Mouse (Mus musculus) stomach, adult 2 months (tissue): Measurements from ENCODE around the gene Prl4a1. TPM values are rescaled to one million over a fixed set of nuclear protein-coding genes. Genes with fewer than 3 reads are reported as not detected.

ENCODE experiments used
- polyA plus RNA-seq: library from polyadenylated mRNA; depleted of rRNA; stranded (reverse); fragments of >200 nt; gene quantifications from 2 replicates; pipeline ENCODE4 v1.2.3, GENCODE M21; 2012; rRNA removed

Gene Prl4a1
- not detected in 2 replicates for polyA plus RNA-seq

DNA sequence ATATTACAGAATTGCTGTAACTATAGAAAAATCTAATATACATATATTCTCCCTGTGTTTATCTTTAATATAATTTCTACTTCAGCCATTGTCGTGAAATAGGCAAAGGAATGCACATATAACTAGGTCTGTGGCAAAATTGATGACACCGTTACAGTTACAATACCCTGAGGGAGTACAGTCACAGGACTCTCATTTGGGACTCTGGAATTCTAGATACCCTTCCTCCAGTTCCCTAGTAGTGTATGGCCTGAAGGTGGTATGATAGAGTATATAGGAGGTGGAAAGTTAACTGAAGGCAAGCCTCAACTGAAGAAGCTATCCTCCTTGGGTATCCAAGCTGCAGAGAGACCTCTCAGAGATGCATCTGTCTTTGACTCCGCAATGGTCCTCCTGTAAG lies at the start of gene Prl4a1:
TSS of gene Prl4a1 (plus strand) at position 301 of the 400 bp plus-strand sequence.

Other genes starting within 250 kb of the Prl4a1 start
- gene Prl7c1, start 235.4 kb upstream of the Prl4a1 start, polyA plus RNA-seq, result not detected in 2 replicates
- not detected in 2 replicates for gene Prl2a1, start 214.6 kb upstream of the Prl4a1 start, polyA plus RNA-seq
- gene Prl2c1, start 166.9 kb upstream of the Prl4a1 start, polyA plus RNA-seq, result not detected in 2 replicates
- gene Prl5a1, start 126.3 kb downstream of the Prl4a1 start, polyA plus RNA-seq, result not detected in 2 replicates
- gene Gm11361, start 241.3 kb downstream of the Prl4a1 start, polyA plus RNA-seq, result not detected in 2 replicates